Mouse (Mus musculus) lung, embryonic 16.5 days (tissue): ENCODE measurements at regions not wholly inside any gene's neighbourhood (a gene's known extent, or its start where the extent isn't known, plus 50 kb on each side); places are given as distances from the start of the nearest gene placed in this dataset.

ENCODE experiments used
- ATAC-seq: fragments of 200-750 bp; cut with Nextera tagmentation; 2 replicates; pipeline ENCODE4 v1.8.0; 2017; ENCODE audit warnings: low read depth, mild to moderate bottlenecking, moderate library complexity
- H3K27ac ChIP-seq: fragments of 300-500 bp; sonication (generic); 2 replicates; pipeline ENCODE4 v1.5.1; 2014; ENCODE audit warnings: mild to moderate bottlenecking, control low read depth, low read length
- H3K27me3 ChIP-seq: fragments of 300-500 bp; sonication (generic); 2 replicates; pipeline ENCODE4 v1.6.1; 2014; ENCODE audit warnings: low read depth, low read length, mixed read lengths; ENCODE audit not compliant: control insufficient read depth, insufficient read depth
- H3K36me3 ChIP-seq: fragments of 300-500 bp; sonication (generic); 2 replicates; pipeline ENCODE4 v1.6.1; 2014; ENCODE audit warnings: low read length; ENCODE audit not compliant: control insufficient read depth, insufficient read depth
- H3K4me1 ChIP-seq: fragments of 300-500 bp; sonication (generic); replicated peaks from 2 replicates; pipeline ENCODE4 v1.6.1; 2014; ENCODE audit warnings: low read length, mixed read lengths; ENCODE audit not compliant: control insufficient read depth, insufficient read depth
- H3K4me2 ChIP-seq: fragments of 300-500 bp; sonication (generic); 2 replicates; pipeline ENCODE4 v1.6.1; 2014; ENCODE audit warnings: low read depth, low read length, control low read depth
- H3K4me3 ChIP-seq: fragments of 300-500 bp; sonication (generic); 2 replicates; pipeline ENCODE4 v1.5.1; 2014; ENCODE audit warnings: mild to moderate bottlenecking, low read length, control low read depth
- H3K9ac ChIP-seq: fragments of 300-500 bp; sonication (generic); 2 replicates; pipeline ENCODE4 v1.6.1; 2014; ENCODE audit warnings: low read length, control low read depth
- H3K9me3 ChIP-seq: fragments of 300-500 bp; sonication (generic); 2 replicates; pipeline ENCODE4 v1.6.1; 2016; ENCODE audit warnings: low read length; ENCODE audit not compliant: control insufficient read depth
- WGBS: fragments of 180-500 bp; shearing (Covaris S2); extraction: QIAGEN DNeasy Blood & Tissue Kit; methylation state at CpG from one replicate; pipeline ENCODE4 v1.1.7; 2014; 5-methylcytosine and 5-hydroxymethylcytosine counted together

- Histone ChIP-seq H3K9ac (no peak overlapping the region), H3K36me3 (no peaks in the 10 kb centered on the region), H3K4me2 (no peak overlapping the region), H3K27me3 (no peaks in the 10 kb centered on the region), H3K9me3 (no peaks in the 10 kb centered on the region), H3K4me1 (peaks cover 9% of the 10 kb centered on the region; the same call in 1 of the 2 replicates), H3K27ac (peak overlapping the region; percentile 20; the same call in 1 of the 2 replicates), H3K4me3 (no peak overlapping the region)
- 26% methylated on average over 7 of the region's 7 CpGs for WGBS
- no peak for ATAC-seq
Observed at GRCm38 (mm10) chr9:34203624-34204365, 281.9 kb upstream of the Kirrel3 start.

GRCm38 (mm10) chr9:34204479-34204878 is 281.2 kb upstream of the Kirrel3 start:
- Histone ChIP-seq H3K4me3 (no peak overlapping the region), H3K27me3 (no peaks in the 10 kb centered on the region), H3K36me3 (no peaks in the 10 kb centered on the region), H3K9ac (no peak overlapping the region), H3K4me2 (no peak overlapping the region), H3K27ac (no peak overlapping the region), H3K4me1 (peaks cover 9% of the 10 kb centered on the region; the same call in 1 of the 2 replicates), H3K9me3 (no peaks in the 10 kb centered on the region)
- peak; percentile 74 for ATAC-seq
- 29% methylated on average over 2 of the region's 2 CpGs for WGBS

GRCm38 (mm10) chr9:34231561-34231960 is 254.1 kb upstream of the Kirrel3 start:
- no peaks in the 10 kb centered on the region for H3K27me3 ChIP-seq
- no peak overlapping the region for H3K4me2 ChIP-seq
- WGBS, result 11% methylated on average over 2 of the region's 2 CpGs
- no peaks in the 10 kb centered on the region for H3K4me1 ChIP-seq
- H3K9ac ChIP-seq, result no peak overlapping the region
- no peaks in the 10 kb centered on the region for H3K36me3 ChIP-seq
- ATAC-seq, result no peak
- no peak overlapping the region for H3K27ac ChIP-seq
- H3K4me3 ChIP-seq, result no peak overlapping the region
- H3K9me3 ChIP-seq, result no peaks in the 10 kb centered on the region

- H3K9ac ChIP-seq, result no peak overlapping the region
- no peak overlapping the region for H3K4me2 ChIP-seq
- no peaks in the 10 kb centered on the region for H3K9me3 ChIP-seq
- H3K4me1 ChIP-seq, result no peaks in the 10 kb centered on the region
- no peak for ATAC-seq
- no peak overlapping the region for H3K4me3 ChIP-seq
- H3K36me3 ChIP-seq, result no peaks in the 10 kb centered on the region
- H3K27me3 ChIP-seq, result no peaks in the 10 kb centered on the region
- H3K27ac ChIP-seq, result no peak overlapping the region
Observed at GRCm38 (mm10) chr9:34234734-34235133, 251.0 kb upstream of the Kirrel3 start.

GRCm38 (mm10) chr9:34239531-34239930 is 246.2 kb upstream of the Kirrel3 start:
- Histone ChIP-seq H3K27me3 (no peaks in the 10 kb centered on the region), H3K4me1 (no peaks in the 10 kb centered on the region), H3K36me3 (no peaks in the 10 kb centered on the region), H3K27ac (no peak overlapping the region), H3K9ac (no peak overlapping the region), H3K4me2 (no peak overlapping the region), H3K9me3 (no peaks in the 10 kb centered on the region), H3K4me3 (no peak overlapping the region)
- 76% methylated on average over 2 of the region's 2 CpGs for WGBS
- ATAC-seq, result no peak

- H3K27ac ChIP-seq, result no peak overlapping the region
- H3K27me3 ChIP-seq, result no peaks in the 10 kb centered on the region
- H3K36me3 ChIP-seq, result no peaks in the 10 kb centered on the region
- WGBS, result 61% methylated on average over 2 of the region's 2 CpGs
- H3K4me2 ChIP-seq, result no peak overlapping the region
- no peaks in the 10 kb centered on the region for H3K9me3 ChIP-seq
- H3K4me1 ChIP-seq, result no peaks in the 10 kb centered on the region
- H3K4me3 ChIP-seq, result no peak overlapping the region
- no peak overlapping the region for H3K9ac ChIP-seq
- ATAC-seq, result no peak
Observed at GRCm38 (mm10) chr9:34243674-34244073, 242.0 kb upstream of the Kirrel3 start.

GRCm38 (mm10) chr9:34244576-34244975 is 241.1 kb upstream of the Kirrel3 start:
- Histone ChIP-seq H3K27ac (no peak overlapping the region), H3K9ac (no peak overlapping the region), H3K27me3 (no peaks in the 10 kb centered on the region)

GRCm38 (mm10) chr9:34252796-34253195 is 232.9 kb upstream of the Kirrel3 start:
- 52% methylated on average over 2 of the region's 2 CpGs for WGBS
- Histone ChIP-seq H3K27me3 (no peaks in the 10 kb centered on the region), H3K9ac (no peak overlapping the region), H3K9me3 (no peaks in the 10 kb centered on the region), H3K4me2 (no peak overlapping the region), H3K36me3 (no peaks in the 10 kb centered on the region), H3K4me3 (no peak overlapping the region), H3K27ac (no peak overlapping the region), H3K4me1 (no peaks in the 10 kb centered on the region)
- ATAC-seq, result no peak

More at GRCm38 (mm10) chr9:34244576-34244975, 241.1 kb upstream of the Kirrel3 start:
- no peaks in the 10 kb centered on the region for H3K4me1 ChIP-seq
- no peaks in the 10 kb centered on the region for H3K36me3 ChIP-seq
- no peaks in the 10 kb centered on the region for H3K9me3 ChIP-seq
- no peak overlapping the region for H3K4me3 ChIP-seq
- 58% methylated on average over 5 of the region's 5 CpGs for WGBS
- no peak overlapping the region for H3K4me2 ChIP-seq
- ATAC-seq, result no peak

GRCm38 (mm10) chr9:34258492-34258891 is 227.2 kb upstream of the Kirrel3 start:
- H3K4me3 ChIP-seq, result no peak overlapping the region
- no peak for ATAC-seq
- no peaks in the 10 kb centered on the region for H3K9me3 ChIP-seq
- WGBS, result 42% methylated on average over 2 of the region's 2 CpGs
- no peaks in the 10 kb centered on the region for H3K36me3 ChIP-seq
- no peak overlapping the region for H3K4me2 ChIP-seq
- no peaks in the 10 kb centered on the region; the same call in 1 of the 2 replicates for H3K4me1 ChIP-seq
- H3K27me3 ChIP-seq, result no peaks in the 10 kb centered on the region
- H3K9ac ChIP-seq, result no peak overlapping the region
- H3K27ac ChIP-seq, result no peak overlapping the region
